Mouse (Mus musculus): ENCODE results near the gene Gm17018.

DNA sequence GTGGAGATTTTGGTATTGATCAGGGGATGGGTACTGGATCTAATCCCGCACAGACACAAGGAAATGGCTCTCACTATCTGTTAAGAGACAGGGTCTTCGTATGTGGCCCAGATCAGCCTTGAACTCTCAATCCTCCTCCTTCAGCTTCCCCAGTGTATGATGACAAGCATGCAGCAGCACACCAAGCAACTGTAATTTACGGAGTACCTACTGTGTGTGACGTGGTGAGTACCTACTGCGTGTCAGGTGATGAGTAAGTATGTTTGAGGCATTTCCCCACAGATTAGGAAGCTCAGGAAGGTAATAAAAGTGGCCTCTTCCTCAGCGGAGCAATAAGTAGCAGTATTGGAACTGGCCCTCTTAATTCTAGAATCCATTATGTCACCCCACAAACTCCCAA lies 35.1 kb downstream of the Gm17018 start:
- no peak for TF ChIP-seq CTCF (IDR thresholded peaks at IDR 0.05; ENCODE audit: low read depth, low read length)
- no peak for TF ChIP-seq POLR2A (IDR thresholded peaks at IDR 0.05; ENCODE audit: extremely low read depth, insufficient read depth, low read length)

Measured in liver, adult 2 months (tissue).